Mouse (Mus musculus) MEL (cell line): ENCODE measurements around the gene Cul5. TPM values are rescaled to one million over a fixed set of nuclear protein-coding genes. Genes with fewer than 3 reads are reported as not detected.
A peak's percentile ranks its signal among the peaks of the same experiment; 100 is the strongest.

Experiments
- DNase-seq: peaks from one replicate; pipeline ENCODE4 v3.0.0; 2011; ENCODE audit warnings: low read depth, low spot score
- H3K27ac ChIP-seq: 2 replicates; pipeline ENCODE4 v1.5.1; 2012; ENCODE audit warnings: low read depth, mild to moderate bottlenecking, control low read depth, low read length, moderate library complexity; ENCODE audit not compliant: control insufficient read depth
- H3K27me3 ChIP-seq, 2 experiments: fragments of 150-350 bp in 1 of 2; sonication (generic) in 1 of 2; 2 replicates each; pipeline ENCODE4 v1.6.1; 2012; ENCODE audit warnings: low read length in 2 of 2, mild to moderate bottlenecking in 2 of 2, improper control_type of control experiment in 1 of 2, moderate library complexity in 1 of 2; ENCODE audit not compliant: insufficient read depth in 2 of 2, control insufficient read depth in 1 of 2
- H3K36me3 ChIP-seq, 2 experiments: 2 replicates each; pipeline ENCODE4 v1.6.1; 2012 to 2014; ENCODE audit warnings: low read length in 2 of 2, improper control_type of control experiment in 1 of 2, inconsistent platforms in 1 of 2, mild to moderate bottlenecking in 1 of 2; ENCODE audit not compliant: insufficient read depth in 2 of 2, control insufficient read depth in 1 of 2
- H3K4me1 ChIP-seq, 2 experiments: fragments of 150-350 bp in 1 of 2; sonication (generic) in 1 of 2; 2 replicates each; pipeline ENCODE4 v1.6.1; 2012; ENCODE audit warnings: low read length in 2 of 2, improper control_type of control experiment in 1 of 2, mild to moderate bottlenecking in 1 of 2; ENCODE audit not compliant: insufficient read depth in 2 of 2, control insufficient read depth in 1 of 2
- H3K4me3 ChIP-seq, 2 experiments: fragments of 150-350 bp in 1 of 2; sonication (generic) in 1 of 2; 2 replicates each; pipeline ENCODE4 v1.5.1; 2012; ENCODE audit warnings: low read depth in 2 of 2, low read length in 2 of 2, mild to moderate bottlenecking in 2 of 2, moderate library complexity in 2 of 2, control low read depth in 1 of 2, improper control_type of control experiment in 1 of 2; ENCODE audit not compliant: control insufficient read depth in 1 of 2, insufficient read depth in 1 of 2
- H3K79me2 ChIP-seq: 2 replicates; pipeline ENCODE4 v1.6.1; 2012; ENCODE audit warnings: mild to moderate bottlenecking, low read length, moderate library complexity; ENCODE audit not compliant: control insufficient read depth, poor library complexity, insufficient read depth
- H3K9ac ChIP-seq: 2 replicates; pipeline ENCODE4 v1.6.1; 2012; ENCODE audit warnings: low read depth, mild to moderate bottlenecking, control low read depth, low read length, moderate library complexity; ENCODE audit not compliant: control insufficient read depth, poor library complexity, severe bottlenecking
- H3K9me3 ChIP-seq: fragments of 150-350 bp; sonication (generic); replicated peaks from 2 replicates; pipeline ENCODE4 v1.6.1; 2012; ENCODE audit warnings: mild to moderate bottlenecking, low read length, improper control_type of control experiment, moderate library complexity; ENCODE audit not compliant: insufficient read depth
- CHD1 ChIP-seq: IDR thresholded peaks from 2 replicates; pipeline ENCODE4 v1.6.1; 2012; ENCODE audit warnings: low read depth, mild to moderate bottlenecking, inconsistent platforms, low read length, improper control_type of control experiment
- E2F4 ChIP-seq: IDR thresholded peaks from 2 replicates; pipeline ENCODE4 v1.6.1; 2011; ENCODE audit warnings: low read depth, low read length, improper control_type of control experiment, borderline replicate concordance
- ELF1 ChIP-seq: IDR thresholded peaks from 2 replicates; pipeline ENCODE4 v1.6.1; 2014; ENCODE audit warnings: low read depth, mild to moderate bottlenecking, inconsistent platforms, low read length, improper control_type of control experiment, moderate library complexity
- ETS1 ChIP-seq: IDR thresholded peaks from 2 replicates; pipeline ENCODE4 v1.6.1; 2012; ENCODE audit warnings: low read depth, mild to moderate bottlenecking, inconsistent platforms, low read length, improper control_type of control experiment, moderate library complexity
- HCFC1 ChIP-seq: IDR thresholded peaks from 2 replicates; pipeline ENCODE4 v1.6.1; 2012; ENCODE audit warnings: low read depth, mild to moderate bottlenecking, inconsistent platforms, low read length, improper control_type of control experiment, moderate library complexity
- JUND ChIP-seq: IDR thresholded peaks from 2 replicates; pipeline ENCODE4 v1.6.1; 2011; ENCODE audit warnings: low read depth, mild to moderate bottlenecking, improper control_type of control experiment, low read length
- MAX ChIP-seq: IDR thresholded peaks from 2 replicates; pipeline ENCODE4 v1.6.1; 2011; ENCODE audit warnings: low read length, improper control_type of control experiment
- MAZ ChIP-seq: IDR thresholded peaks from 2 replicates; pipeline ENCODE4 v1.6.1; 2012; ENCODE audit warnings: low read depth, mild to moderate bottlenecking, inconsistent platforms, low read length, improper control_type of control experiment
- MXI1 ChIP-seq: IDR thresholded peaks from 2 replicates; pipeline ENCODE4 v1.6.1; 2011; ENCODE audit warnings: mild to moderate bottlenecking, low read depth, low read length, improper control_type of control experiment
- MYC ChIP-seq: IDR thresholded peaks from 2 replicates; pipeline ENCODE4 v1.6.1; 2011; ENCODE audit warnings: low read depth, mild to moderate bottlenecking, low read length, improper control_type of control experiment, moderate library complexity
- NELFE ChIP-seq: IDR thresholded peaks from 2 replicates; pipeline ENCODE4 v1.6.1; 2011; ENCODE audit warnings: low read depth, low read length, improper control_type of control experiment
- NRF1 ChIP-seq: IDR thresholded peaks from 2 replicates; pipeline ENCODE4 v1.6.1; 2014; ENCODE audit warnings: low read depth, mild to moderate bottlenecking, inconsistent platforms, low read length, improper control_type of control experiment, moderate library complexity; ENCODE audit not compliant: poor library complexity, insufficient read depth, severe bottlenecking
- POLR2A ChIP-seq, 2 experiments: IDR thresholded peaks; 2 replicates each; pipeline ENCODE4 v1.6.1; 2011 to 2012; ENCODE audit warnings: low read length in 2 of 2, mild to moderate bottlenecking in 2 of 2, control low read depth in 1 of 2, improper control_type of control experiment in 1 of 2, low read depth in 1 of 2, moderate library complexity in 1 of 2; ENCODE audit not compliant: control insufficient read depth in 1 of 2, insufficient read depth in 1 of 2, poor library complexity in 1 of 2
- POLR2AphosphoS2 ChIP-seq: IDR thresholded peaks from 2 replicates; pipeline ENCODE4 v1.6.1; 2011; ENCODE audit warnings: low read length, improper control_type of control experiment
- POLR2AphosphoS5 ChIP-seq: IDR thresholded peaks from 2 replicates; pipeline ENCODE4 v1.6.1; 2012; ENCODE audit warnings: low read depth, borderline replicate concordance, mild to moderate bottlenecking, inconsistent platforms, low read length, moderate library complexity, mixed read lengths
- RCOR1 ChIP-seq: IDR thresholded peaks from 2 replicates; pipeline ENCODE4 v1.6.1; 2012; ENCODE audit warnings: low read depth, mild to moderate bottlenecking, inconsistent platforms, low read length, improper control_type of control experiment
- SIN3A ChIP-seq: IDR thresholded peaks from 2 replicates; pipeline ENCODE4 v1.6.1; 2012; ENCODE audit warnings: low read length, improper control_type of control experiment, inconsistent platforms
- SMC3 ChIP-seq: IDR thresholded peaks from 2 replicates; pipeline ENCODE4 v1.6.1; 2011; ENCODE audit warnings: low read depth, low read length, improper control_type of control experiment
- TCF12 ChIP-seq: IDR thresholded peaks from 2 replicates; pipeline ENCODE4 v1.6.1; 2014; ENCODE audit warnings: low read depth, mild to moderate bottlenecking, inconsistent platforms, low read length, improper control_type of control experiment, moderate library complexity
- USF1 ChIP-seq: IDR thresholded peaks from 2 replicates; pipeline ENCODE4 v1.6.1; 2014; ENCODE audit warnings: low read depth, mild to moderate bottlenecking, inconsistent platforms, low read length, improper control_type of control experiment, moderate library complexity
- USF2 ChIP-seq, 2 experiments: IDR thresholded peaks; 2 replicates each; pipeline ENCODE4 v1.6.1; 2011 to 2012; ENCODE audit warnings: improper control_type of control experiment in 2 of 2, low read length in 2 of 2, borderline replicate concordance in 1 of 2, inconsistent platforms in 1 of 2, low read depth in 1 of 2, mild to moderate bottlenecking in 1 of 2; ENCODE audit not compliant: insufficient read depth in 1 of 2
- ZKSCAN1 ChIP-seq: IDR thresholded peaks from 2 replicates; pipeline ENCODE4 v1.6.1; 2012; ENCODE audit warnings: low read depth, mild to moderate bottlenecking, inconsistent platforms, low read length, improper control_type of control experiment, moderate library complexity
- ZMIZ1 ChIP-seq: IDR thresholded peaks from 2 replicates; pipeline ENCODE4 v1.6.1; 2012; ENCODE audit warnings: low read depth, mild to moderate bottlenecking, inconsistent platforms, low read length, improper control_type of control experiment, moderate library complexity
- ZNF384 ChIP-seq: IDR thresholded peaks from 2 replicates; pipeline ENCODE4 v1.6.1; 2012; ENCODE audit warnings: low read depth, mild to moderate bottlenecking, inconsistent platforms, low read length, improper control_type of control experiment
- polyA plus RNA-seq, 2 experiments: library from polyadenylated mRNA; stranded (reverse) in 1 of 2; unstranded in 1 of 2; fragments of >175 nt in 1 of 2; fragments of >200 nt in 1 of 2; gene quantifications; 2 replicates each; pipeline versions ENCODE4 v1.2.1 to v1.2.4; 2012; ENCODE audit warnings: low replicate concordance in 2 of 2, low read depth in 1 of 2; ENCODE audit not compliant: insufficient read length in 2 of 2, insufficient read depth in 1 of 2, missing spikeins in 1 of 2
- total RNA-seq: library from RNA; depleted of rRNA; stranded (reverse); fragments of 300-350 nt; gene quantifications from 2 replicates; pipeline ENCODE4 v1.2.3, GENCODE M21; 2012

The Cul5 gene
- total and polyA plus RNA-seq, 3 experiments, result 24.5 to 32.0 (median 30.7) TPM

DNA sequence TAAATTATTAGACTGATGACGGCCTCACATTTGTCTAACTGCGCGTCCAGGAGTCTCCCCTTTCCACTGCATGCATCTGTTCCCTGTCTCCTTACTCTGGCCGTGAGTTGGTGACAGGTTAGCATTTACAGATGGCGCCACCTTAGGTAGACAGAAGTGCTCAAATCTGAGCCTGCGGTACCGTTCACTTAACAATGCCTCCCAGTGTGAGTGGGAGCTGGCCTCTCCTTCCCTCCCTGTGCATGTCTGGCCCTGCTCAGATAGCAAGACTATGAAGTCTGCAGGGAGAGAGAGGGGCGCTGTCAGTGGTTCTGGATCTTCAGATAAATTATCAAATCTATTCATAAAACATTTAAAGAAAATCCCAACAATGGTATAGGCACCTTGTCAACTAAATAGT, 54.6 kb downstream of the Cul5 start (continued):
- no peak for TF ChIP-seq POLR2AphosphoS2
- TF ChIP-seq, all 39 proteins: peak for 0

GRCm38 (mm10) chr9:53614286-53614685, 55.5 kb downstream of the Cul5 start:
- no peak overlapping the region for H3K9ac ChIP-seq
- no peaks in the 10 kb centered on the region for H3K9me3 ChIP-seq
- no peak overlapping the region for H3K4me3 ChIP-seq
- peaks cover 2 to 7% of the 10 kb centered on the region in 2 experiments; a peak in 3 of 4 replicates for H3K36me3 ChIP-seq
- no peak for DNase-seq
- no peak overlapping the region for H3K27ac ChIP-seq
- peaks cover 0 to under 1% of the 10 kb centered on the region in 2 experiments; a peak in 2 of 4 replicates for H3K4me1 ChIP-seq
- TF ChIP-seq SIN3A, result no peak
- no peak for TF ChIP-seq POLR2AphosphoS5
- no peak for TF ChIP-seq ELF1
- no peak for TF ChIP-seq E2F4
- no peak for TF ChIP-seq USF1
- TF ChIP-seq MAX, result no peak
- no peak for TF ChIP-seq POLR2AphosphoS2
- TF ChIP-seq SMC3, result no peak
- TF ChIP-seq, all 39 proteins: peak for 0
- Histone ChIP-seq H3K79me2 (peaks cover 4% of the 10 kb centered on the region), H3K27me3 (no peaks in the 10 kb centered on the region)

- H3K4me1 ChIP-seq, result peaks cover 0 to 5% of the 10 kb centered on the region in 2 experiments; a peak in 2 of 4 replicates
- peaks cover 9% of the 10 kb centered on the region for H3K79me2 ChIP-seq
- peak within 1 kb of the TSS; percentile 93 for H3K9ac ChIP-seq
- H3K27me3 ChIP-seq, result no peaks in the 10 kb centered on the region
- TF ChIP-seq MYC (peak; percentile 85), MAX (peak; percentile 97), NELFE (peak; percentile 78), ETS1 (peak; percentile 41; the same call in 1 of the 2 replicates), USF2 (IDR thresholded peaks at IDR 0.05; ENCODE audit: borderline replicate concordance in 1 of 2, insufficient read depth in 1 of 2, low read depth in 1 of 2, low read length in 2 of 2) (peak in 1 of 2 experiments; percentile 52; a peak in 1 of 4 replicates), ZMIZ1 (0 out of 2 replicates have a peak, but pooled peaks have one; percentile 40), SIN3A (peak; percentile 90), JUND (no peak), POLR2AphosphoS5 (no peak), MXI1 (peak; percentile 92), USF1 (peak; percentile 85), HCFC1 (peak; percentile 56; the same call in 1 of the 2 replicates), MAZ (no peak), NRF1 (no peak), RCOR1 (0 out of 2 replicates have a peak, but pooled peaks have one; percentile 7), ZNF384 (peak; percentile 99), CHD1 (no peak), ZKSCAN1 (no peak), POLR2A (IDR thresholded peaks at IDR 0.05; ENCODE audit: control insufficient read depth in 1 of 2, insufficient read depth in 1 of 2, low read depth in 1 of 2, low read length in 2 of 2, poor library complexity in 1 of 2) (peak; percentile 80 to 82; a peak in 3 of 4 replicates), E2F4 (peak; percentile 70; the same call in 1 of the 2 replicates), TCF12 (0 out of 2 replicates have a peak, but pooled peaks have one; percentile 60), POLR2AphosphoS2 (peak; percentile 87)
- peak; percentile 96 for DNase-seq
- peak within 1 kb of the TSS; percentile 69 for H3K27ac ChIP-seq
- peaks cover 0 to 9% of the 10 kb centered on the region in 2 experiments; a peak in 2 of 4 replicates for H3K36me3 ChIP-seq
- peak within 1 kb of the TSS; percentile 67 to 86 for H3K4me3 ChIP-seq
- no peaks in the 10 kb centered on the region for H3K9me3 ChIP-seq
Measured at GRCm38 (mm10) chr9:53609968-53610781, 59.6 kb downstream of the Cul5 start, which contains the start of gene Acat1. Gene Acat1 (minus strand): TSS chr9:53610382.
